Mouse (Mus musculus): ENCODE data around the gene Rab25. TPM values are rescaled to one million over a fixed set of nuclear protein-coding genes. Genes with fewer than 3 reads are reported as not detected.

Rab25 gene
- polyA plus RNA-seq, 1 experiment from 2014 or later: 79.5 TPM

DNA sequence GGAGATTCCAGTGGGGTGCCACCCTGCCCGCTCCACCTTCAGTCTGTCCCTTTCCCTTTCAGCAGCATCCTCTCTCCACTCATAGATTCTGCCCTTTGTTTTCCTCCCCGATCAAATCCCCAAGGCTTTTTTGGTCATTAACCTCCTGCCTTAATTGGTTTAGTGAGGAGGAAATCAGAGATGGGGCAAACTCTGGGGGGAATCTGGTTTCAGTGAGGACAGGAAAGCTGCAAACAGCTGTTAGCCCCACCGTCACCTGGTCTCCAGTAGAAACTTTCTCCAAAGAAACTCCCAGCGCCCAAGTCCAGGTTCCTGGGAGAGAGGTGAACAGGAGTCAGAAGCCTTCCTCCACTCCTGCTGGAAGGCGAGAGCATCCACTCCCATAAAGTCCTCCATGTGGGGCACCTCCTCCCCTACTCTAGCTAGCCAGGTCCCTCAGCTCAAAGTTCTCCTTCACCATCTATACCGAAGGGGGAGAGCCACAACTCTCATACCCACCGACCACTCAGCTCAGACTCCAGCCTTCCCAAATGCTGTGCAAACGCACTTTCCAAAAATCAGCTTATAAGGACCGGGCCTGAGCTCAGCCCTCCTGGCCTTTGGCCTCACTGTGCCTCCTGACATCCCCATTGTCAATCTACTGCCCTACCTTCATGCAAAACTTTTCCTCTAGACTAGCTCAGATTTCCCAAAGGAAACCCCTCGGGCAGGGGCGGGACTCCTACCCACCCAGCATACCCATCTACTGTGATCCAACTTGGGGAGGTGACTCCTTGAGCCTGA lies 17.8 kb downstream of the Rab25 start:
- Histone ChIP-seq H3K27ac (ENCODE audit: low read depth, low read length) (no peak overlapping the region), H3K36me3 (ENCODE audit: control insufficient read depth, insufficient read depth) (no peaks in the 10 kb centered on the region; the same call in 1 of the 2 replicates), H3K9ac (ENCODE audit: low read depth, low read length) (no peak overlapping the region), H3K9me3 (ENCODE audit: control insufficient read depth) (no peaks in the 10 kb centered on the region), H3K4me1 (replicated peaks; ENCODE audit: control insufficient read depth, insufficient read depth, low read length) (peaks cover 3% of the 10 kb centered on the region; the same call in 1 of the 2 replicates), H3K27me3 (replicated peaks; ENCODE audit: control insufficient read depth, insufficient read depth, low read length) (no peaks in the 10 kb centered on the region), H3K4me3 (ENCODE audit: low read depth, low read length) (peak overlapping the region; percentile 76), H3K4me2 (replicated peaks; ENCODE audit: low read depth) (peak overlapping the region; percentile 97)
- ATAC-seq: no peak
- TF ChIP-seq CTCF (IDR thresholded peaks at IDR 0.05; ENCODE audit: low read depth): no peak
- 32% methylated on average over 11 of the region's 11 CpGs for whole genome bisulfite sequencing

DNA sequence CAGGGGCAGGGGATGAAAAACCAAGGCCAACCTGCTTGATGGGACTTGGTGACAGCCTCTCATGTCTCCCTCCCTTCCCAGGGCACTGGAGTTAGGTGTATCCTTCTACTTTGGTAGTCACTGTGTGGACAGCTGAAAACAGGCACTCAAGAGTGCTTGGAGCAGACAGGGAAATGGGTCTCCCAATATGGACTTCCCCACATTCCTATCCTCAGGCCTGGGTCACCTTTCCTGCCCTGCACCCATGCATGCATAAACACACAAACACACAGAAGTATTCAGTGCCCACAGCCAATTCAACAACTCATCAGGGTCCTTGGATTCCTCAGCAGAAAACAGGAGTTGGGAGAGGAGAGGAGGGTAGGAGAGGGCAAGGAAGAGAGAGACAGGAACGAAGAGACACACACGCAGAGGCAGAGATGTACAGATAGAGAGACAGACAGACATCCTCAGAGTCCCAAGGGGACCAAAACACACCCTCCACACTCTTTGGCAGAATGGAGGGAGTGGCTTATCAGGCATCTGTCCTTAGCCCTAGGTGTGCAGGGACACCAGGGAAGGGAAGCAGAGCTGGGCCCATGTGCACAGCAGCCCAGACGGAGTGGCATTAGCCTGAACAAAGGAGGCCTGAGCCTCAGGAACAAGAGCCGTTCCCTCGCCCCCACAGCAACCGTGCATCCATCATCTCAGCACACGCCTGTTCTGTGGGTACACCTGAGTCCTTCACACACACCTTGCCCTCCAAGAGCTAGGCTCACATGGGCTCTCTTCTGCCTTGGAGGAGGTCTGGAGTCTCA lies 18.7 kb downstream of the Rab25 start:
- H3K36me3 ChIP-seq (ENCODE audit: control insufficient read depth, insufficient read depth): no peaks in the 10 kb centered on the region; the same call in 1 of the 2 replicates
- peaks cover 3% of the 10 kb centered on the region; the same call in 1 of the 2 replicates for H3K4me1 ChIP-seq (replicated peaks; ENCODE audit: control insufficient read depth, insufficient read depth, low read length)
- 53% methylated on average over 7 of the region's 7 CpGs for WGBS
- H3K4me3 ChIP-seq (ENCODE audit: low read depth, low read length): no peak overlapping the region
- TF ChIP-seq CTCF (IDR thresholded peaks at IDR 0.05; ENCODE audit: low read depth): no peak
- H3K27me3 ChIP-seq (replicated peaks; ENCODE audit: control insufficient read depth, insufficient read depth, low read length): no peaks in the 10 kb centered on the region
- H3K4me2 ChIP-seq (replicated peaks; ENCODE audit: low read depth): no peak overlapping the region
- no peak for ATAC-seq
- H3K9ac ChIP-seq (ENCODE audit: low read depth, low read length): no peak overlapping the region
- H3K27ac ChIP-seq (ENCODE audit: low read depth, low read length): no peak overlapping the region
- H3K9me3 ChIP-seq (ENCODE audit: control insufficient read depth): no peaks in the 10 kb centered on the region

DNA sequence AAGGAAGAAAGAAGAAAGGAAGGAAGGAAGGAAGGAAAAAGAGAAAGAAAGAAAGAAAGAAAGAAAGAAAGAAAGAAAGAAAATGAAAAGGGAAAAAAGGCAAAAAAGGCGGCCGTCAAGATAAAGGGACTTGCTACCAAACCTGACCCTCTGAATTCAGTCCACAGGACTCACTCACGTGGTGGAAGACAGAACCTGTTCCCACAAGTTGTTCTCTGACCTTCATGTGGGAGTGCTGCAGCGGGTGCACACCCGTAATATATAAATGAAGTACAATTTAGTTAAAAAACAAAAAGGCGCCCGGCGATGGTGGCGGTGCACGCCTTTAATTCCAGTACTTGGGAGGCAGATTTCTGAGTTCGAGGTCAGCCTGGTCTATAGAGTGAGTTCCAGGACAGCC lies 19.5 kb downstream of the Rab25 start:
- no peaks in the 10 kb centered on the region; the same call in 1 of the 2 replicates for H3K36me3 ChIP-seq (ENCODE audit: control insufficient read depth, insufficient read depth)
- no peak for TF ChIP-seq CTCF (IDR thresholded peaks at IDR 0.05; ENCODE audit: low read depth)
- no peaks in the 10 kb centered on the region for H3K27me3 ChIP-seq (replicated peaks; ENCODE audit: control insufficient read depth, insufficient read depth, low read length)
- H3K27ac ChIP-seq (ENCODE audit: low read depth, low read length): no peak overlapping the region
- WGBS: 81% methylated on average over 11 of the region's 11 CpGs
- H3K4me2 ChIP-seq (replicated peaks; ENCODE audit: low read depth): no peak overlapping the region
- ATAC-seq: no peak
- peaks cover 3% of the 10 kb centered on the region; the same call in 1 of the 2 replicates for H3K4me1 ChIP-seq (replicated peaks; ENCODE audit: control insufficient read depth, insufficient read depth, low read length)
- no peaks in the 10 kb centered on the region for H3K9me3 ChIP-seq (ENCODE audit: control insufficient read depth)
- H3K4me3 ChIP-seq (ENCODE audit: low read depth, low read length): no peak overlapping the region
- H3K9ac ChIP-seq (ENCODE audit: low read depth, low read length): no peak overlapping the region

DNA sequence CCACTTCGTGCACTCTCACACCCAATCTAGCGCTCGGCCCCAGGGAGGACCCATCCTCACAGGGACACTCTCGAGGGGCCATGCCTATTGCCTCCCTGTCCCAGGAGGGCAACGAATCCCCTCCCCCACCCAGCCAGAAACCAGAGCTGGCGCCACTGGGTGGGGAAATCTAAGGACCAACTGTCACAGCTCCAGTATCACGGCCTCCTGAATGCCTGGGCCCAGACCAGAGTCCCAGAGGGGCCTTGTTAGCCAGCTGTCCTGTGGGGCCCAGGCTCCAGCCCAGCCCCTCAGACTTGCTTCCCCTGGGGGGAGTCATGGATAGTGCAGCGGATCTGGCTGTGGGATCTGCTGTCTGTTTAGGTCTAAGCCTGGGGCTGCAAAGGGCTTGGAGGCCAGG lies 20.5 kb downstream of the Rab25 start:
- no peak overlapping the region for H3K27ac ChIP-seq (ENCODE audit: low read depth, low read length)
- WGBS: 60% methylated on average over 8 of the region's 8 CpGs
- ATAC-seq: no peak

DNA sequence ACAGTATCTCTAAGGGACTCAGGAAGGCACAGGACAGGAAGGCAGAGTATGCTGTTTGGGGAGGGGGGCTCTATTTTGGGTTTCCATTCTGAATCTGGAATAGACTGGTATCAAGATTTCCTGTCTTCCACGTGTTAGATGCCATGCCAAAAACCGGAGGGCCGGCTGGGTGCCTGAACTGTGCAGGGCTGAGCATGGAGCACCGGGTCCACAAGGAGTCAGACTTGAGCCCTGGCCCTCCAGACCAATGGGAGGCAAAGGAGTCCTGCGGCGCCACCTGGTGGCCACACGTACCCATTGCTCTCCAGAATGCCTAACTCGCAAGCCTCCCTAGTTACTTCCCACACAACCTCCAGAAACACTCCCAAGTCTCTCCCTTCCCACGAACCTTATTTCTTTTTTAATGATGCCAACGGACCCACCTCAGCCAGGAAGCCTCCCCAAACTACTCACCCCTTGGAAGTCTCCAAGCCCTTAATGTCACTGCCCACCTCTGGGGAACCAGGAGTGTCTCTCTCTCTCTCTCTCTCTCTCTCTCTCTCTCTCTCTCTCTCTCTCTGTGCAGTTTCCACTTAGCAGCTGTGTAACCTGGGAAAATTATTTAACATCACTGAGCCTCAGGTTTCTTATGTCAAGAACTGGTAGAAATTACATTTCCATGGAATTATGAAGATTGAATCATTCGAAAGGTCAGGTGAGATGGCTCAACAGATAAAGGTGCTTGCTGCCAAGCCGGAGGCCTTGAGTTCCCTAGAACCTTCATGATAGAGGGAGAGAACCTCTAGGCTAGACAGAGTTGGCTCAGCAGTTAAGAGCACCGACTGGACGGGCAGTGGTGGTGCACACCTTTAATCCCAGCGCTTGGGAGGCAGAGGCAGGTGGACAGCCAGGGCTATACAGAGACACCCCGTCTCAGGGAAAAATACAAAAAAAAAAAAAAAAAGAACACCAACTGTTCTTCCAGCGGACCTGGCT lies 21.7 kb downstream of the Rab25 start:
- Histone ChIP-seq H3K4me1 (replicated peaks; ENCODE audit: control insufficient read depth, insufficient read depth, low read length) (no peaks in the 10 kb centered on the region; the same call in 1 of the 2 replicates), H3K27me3 (replicated peaks; ENCODE audit: control insufficient read depth, insufficient read depth, low read length) (no peaks in the 10 kb centered on the region), H3K27ac (ENCODE audit: low read depth, low read length) (no peak overlapping the region), H3K9me3 (ENCODE audit: control insufficient read depth) (no peaks in the 10 kb centered on the region), H3K4me2 (replicated peaks; ENCODE audit: low read depth) (no peak overlapping the region), H3K9ac (ENCODE audit: low read depth, low read length) (no peak overlapping the region), H3K4me3 (ENCODE audit: low read depth, low read length) (no peak overlapping the region), H3K36me3 (ENCODE audit: control insufficient read depth, insufficient read depth) (no peaks in the 10 kb centered on the region; the same call in 1 of the 2 replicates)
- WGBS: 35% methylated on average over 17 of the region's 17 CpGs
- peak; percentile 70 for ATAC-seq
- peak; percentile 100 for TF ChIP-seq CTCF (IDR thresholded peaks at IDR 0.05; ENCODE audit: low read depth)

More for the DNA sequence above, 20.5 kb downstream of the Rab25 start:
- Histone ChIP-seq H3K4me2 (replicated peaks; ENCODE audit: low read depth) (no peak overlapping the region), H3K27me3 (replicated peaks; ENCODE audit: control insufficient read depth, insufficient read depth, low read length) (no peaks in the 10 kb centered on the region), H3K4me3 (ENCODE audit: low read depth, low read length) (no peak overlapping the region), H3K9ac (ENCODE audit: low read depth, low read length) (no peak overlapping the region), H3K4me1 (replicated peaks; ENCODE audit: control insufficient read depth, insufficient read depth, low read length) (no peaks in the 10 kb centered on the region; the same call in 1 of the 2 replicates), H3K9me3 (ENCODE audit: control insufficient read depth) (no peaks in the 10 kb centered on the region), H3K36me3 (ENCODE audit: control insufficient read depth, insufficient read depth) (no peaks in the 10 kb centered on the region; the same call in 1 of the 2 replicates)
- no peak for TF ChIP-seq CTCF (IDR thresholded peaks at IDR 0.05; ENCODE audit: low read depth)

Data from intestine, postnatal 0 days (tissue).